Mouse (Mus musculus) heart, embryonic 13.5 days (tissue): ENCODE results near the gene Gpcpd1. TPM values are rescaled to one million over a fixed set of nuclear protein-coding genes. Genes with fewer than 3 reads are reported as not detected.

ENCODE experiments used
- ATAC-seq: fragments of 200-750 bp; cut with Nextera tagmentation; 2 replicates; pipeline ENCODE4 v1.8.0; 2017; ENCODE audit warnings: moderate TSS enrichment; ENCODE audit not compliant: insufficient number of reproducible peaks, low FRiP score, low TSS enrichment; ENCODE audit errors: extremely low read depth
- H3K27ac ChIP-seq: fragments of 300-500 bp; sonication (generic); replicated peaks from 2 replicates; pipeline ENCODE4 v1.5.1; 2015; ENCODE audit warnings: moderate library complexity, mild to moderate bottlenecking, inconsistent platforms
- H3K27me3 ChIP-seq: fragments of 300-500 bp; sonication (generic); replicated peaks from 2 replicates; pipeline ENCODE4 v1.6.1; 2015; ENCODE audit warnings: mild to moderate bottlenecking, inconsistent platforms
- H3K36me3 ChIP-seq: fragments of 300-500 bp; sonication (generic); 2 replicates; pipeline ENCODE4 v1.6.1; 2015; ENCODE audit warnings: mild to moderate bottlenecking, inconsistent platforms
- H3K4me1 ChIP-seq: fragments of 300-500 bp; sonication (generic); 2 replicates; pipeline ENCODE4 v1.6.1; 2015; ENCODE audit warnings: inconsistent platforms
- H3K4me2 ChIP-seq: fragments of 300-500 bp; sonication (generic); 2 replicates; pipeline ENCODE4 v1.6.1; 2015; ENCODE audit warnings: inconsistent platforms, mild to moderate bottlenecking, moderate library complexity
- H3K4me3 ChIP-seq: fragments of 300-500 bp; sonication (generic); 2 replicates; pipeline ENCODE4 v1.5.1; 2015; ENCODE audit warnings: moderate library complexity, mild to moderate bottlenecking, inconsistent platforms
- H3K9ac ChIP-seq: fragments of 300-500 bp; sonication (generic); 2 replicates; pipeline ENCODE4 v1.6.1; 2015; ENCODE audit warnings: inconsistent platforms, mild to moderate bottlenecking, moderate library complexity
- H3K9me3 ChIP-seq: fragments of 300-500 bp; sonication (generic); 2 replicates; pipeline ENCODE4 v1.6.1; 2016; ENCODE audit warnings: inconsistent platforms
- WGBS: fragments of 180-500 bp; shearing (Covaris S2); methylation state at CpG from one replicate; pipeline ENCODE4 v1.1.7; 2015; ENCODE audit warnings: mixed read lengths; 5-methylcytosine and 5-hydroxymethylcytosine counted together
- polyA plus RNA-seq: library from polyadenylated mRNA; unstranded; fragments of >200 nt; fragmentation: Nextera tagmentation; extraction: Ambion mirVana; gene quantifications from 2 replicates; pipeline ENCODE4 v1.2.1, GENCODE M21; 2015

The Gpcpd1 gene
- polyA plus RNA-seq, 1 experiment from 2014 or later = 31.6 TPM

- peak overlapping the region; percentile 56 for H3K4me2 ChIP-seq
- peaks cover 9% of the 10 kb centered on the region for H3K4me1 ChIP-seq
Observed at GRCm38 (mm10) chr2:132507521-132507920, 80.0 kb downstream of the Gpcpd1 start.

GRCm38 (mm10) chr2:132507091-132507490 is 80.4 kb downstream of the Gpcpd1 start:
- no peaks in the 10 kb centered on the region for H3K36me3 ChIP-seq
- no peaks in the 10 kb centered on the region for H3K9me3 ChIP-seq
- 21% methylated on average over 14 of the region's 14 CpGs for whole genome bisulfite sequencing
- no peak for ATAC-seq
- no peak overlapping the region for H3K9ac ChIP-seq
- no peaks in the 10 kb centered on the region for H3K27me3 ChIP-seq
- H3K4me3 ChIP-seq = no peak overlapping the region
- no peak overlapping the region for H3K27ac ChIP-seq
- peak overlapping the region; percentile 56 for H3K4me2 ChIP-seq
- peaks cover 6% of the 10 kb centered on the region; the same call in 1 of the 2 replicates for H3K4me1 ChIP-seq

More at GRCm38 (mm10) chr2:132507521-132507920, 80.0 kb downstream of the Gpcpd1 start:
- Histone ChIP-seq H3K9me3 (no peaks in the 10 kb centered on the region), H3K27ac (no peak overlapping the region), H3K27me3 (no peaks in the 10 kb centered on the region), H3K4me3 (no peak overlapping the region), H3K36me3 (no peaks in the 10 kb centered on the region), H3K9ac (no peak overlapping the region)
- ATAC-seq = no peak
- 40% methylated on average over 6 of the region's 6 CpGs for WGBS

- no peaks in the 10 kb centered on the region for H3K9me3 ChIP-seq
- no peak overlapping the region for H3K27ac ChIP-seq
- peaks cover 6% of the 10 kb centered on the region; the same call in 1 of the 2 replicates for H3K4me1 ChIP-seq
- no peak overlapping the region for H3K4me3 ChIP-seq
- WGBS = 86% methylated on average over 6 of the region's 6 CpGs
- no peak overlapping the region for H3K4me2 ChIP-seq
- no peaks in the 10 kb centered on the region for H3K27me3 ChIP-seq
- no peak for ATAC-seq
- no peak overlapping the region for H3K9ac ChIP-seq
- H3K36me3 ChIP-seq = no peaks in the 10 kb centered on the region
Observed at GRCm38 (mm10) chr2:132505828-132506227, 81.7 kb downstream of the Gpcpd1 start.

GRCm38 (mm10) chr2:132498344-132498743 is 89.2 kb downstream of the Gpcpd1 start:
- H3K36me3 ChIP-seq = no peaks in the 10 kb centered on the region
- H3K4me3 ChIP-seq = no peak overlapping the region
- no peaks in the 10 kb centered on the region for H3K4me1 ChIP-seq
- H3K9me3 ChIP-seq = no peaks in the 10 kb centered on the region
- no peak overlapping the region for H3K4me2 ChIP-seq
- no peak overlapping the region for H3K9ac ChIP-seq
- H3K27ac ChIP-seq = no peak overlapping the region
- ATAC-seq = no peak
- 73% methylated on average over 3 of the region's 3 CpGs for WGBS
- no peaks in the 10 kb centered on the region for H3K27me3 ChIP-seq

- no peaks in the 10 kb centered on the region for H3K9me3 ChIP-seq
- H3K27me3 ChIP-seq = no peaks in the 10 kb centered on the region
- H3K27ac ChIP-seq = no peak overlapping the region
- no peaks in the 10 kb centered on the region for H3K4me1 ChIP-seq
- no peak overlapping the region for H3K4me3 ChIP-seq
- no peak overlapping the region for H3K4me2 ChIP-seq
- no peak overlapping the region for H3K9ac ChIP-seq
- WGBS = 76% methylated on average over 7 of the region's 7 CpGs
- H3K36me3 ChIP-seq = no peaks in the 10 kb centered on the region
- no peak for ATAC-seq
Observed at GRCm38 (mm10) chr2:132497412-132498135, 90.0 kb downstream of the Gpcpd1 start.

- H3K27me3 ChIP-seq = no peaks in the 10 kb centered on the region
- H3K27ac ChIP-seq = no peak overlapping the region
- H3K4me3 ChIP-seq = no peak overlapping the region
- H3K4me1 ChIP-seq = no peaks in the 10 kb centered on the region
- H3K9me3 ChIP-seq = no peaks in the 10 kb centered on the region
- H3K4me2 ChIP-seq = no peak overlapping the region
- no peak for ATAC-seq
- H3K36me3 ChIP-seq = no peaks in the 10 kb centered on the region
- WGBS = 77% methylated on average over 4 of the region's 4 CpGs
- no peak overlapping the region for H3K9ac ChIP-seq
Observed at GRCm38 (mm10) chr2:132493184-132493583, 94.3 kb downstream of the Gpcpd1 start.

GRCm38 (mm10) chr2:132485454-132485853 is 102.1 kb downstream of the Gpcpd1 start:
- no peak overlapping the region for H3K9ac ChIP-seq
- no peaks in the 10 kb centered on the region for H3K36me3 ChIP-seq
- WGBS = 0% methylated on average over 1 of the region's 1 CpGs
- H3K4me3 ChIP-seq = no peak overlapping the region
- no peaks in the 10 kb centered on the region for H3K4me1 ChIP-seq
- no peak overlapping the region for H3K4me2 ChIP-seq
- no peaks in the 10 kb centered on the region for H3K9me3 ChIP-seq
- H3K27me3 ChIP-seq = 0 out of 2 replicates have a peak, but pooled peaks cover 4% of the 10 kb centered on the region
- H3K27ac ChIP-seq = no peak overlapping the region
- no peak for ATAC-seq

GRCm38 (mm10) chr2:132481547-132481946 is 106.0 kb downstream of the Gpcpd1 start:
- Histone ChIP-seq H3K27ac (no peak overlapping the region), H3K36me3 (no peaks in the 10 kb centered on the region), H3K9ac (no peak overlapping the region), H3K4me2 (no peak overlapping the region), H3K4me1 (no peaks in the 10 kb centered on the region), H3K4me3 (no peak overlapping the region), H3K9me3 (no peaks in the 10 kb centered on the region), H3K27me3 (0 out of 2 replicates have a peak, but pooled peaks cover 4% of the 10 kb centered on the region)
- WGBS = 75% methylated on average over 3 of the region's 3 CpGs
- no peak for ATAC-seq

Other genes starting within 250 kb of the Gpcpd1 start
- gene Prokr2, start 202.3 kb downstream of the Gpcpd1 start, polyA plus RNA-seq = 0.52 and 1.1 TPM in 2 replicates
- 13.4 and 14.9 TPM in 2 replicates for gene Shld1, start 99.2 kb upstream of the Gpcpd1 start, polyA plus RNA-seq
- gene Chgb, start 193.5 kb upstream of the Gpcpd1 start, polyA plus RNA-seq = 0.53 and 1.4 TPM in 2 replicates
- gene Trmt6, start 228.3 kb upstream of the Gpcpd1 start, polyA plus RNA-seq = 19.3 and 20.1 TPM in 2 replicates
- gene Mcm8, start 228.4 kb upstream of the Gpcpd1 start, polyA plus RNA-seq = 10.4 and 12.0 TPM in 2 replicates